Mouse (Mus musculus): ENCODE measurements around the gene Gtf2a1l. TPM values are rescaled to one million over a fixed set of nuclear protein-coding genes. Genes with fewer than 3 reads are reported as not detected.

The Gtf2a1l gene
- polyA plus RNA-seq, 1 experiment, result not detected

GRCm38 (mm10) chr17:88653375-88653769 lies 15.1 kb upstream of the Gtf2a1l start:
- Histone ChIP-seq H3K36me3 (ENCODE audit: control insufficient read depth, insufficient read depth) (no peaks in the 10 kb centered on the region), H3K79me3 (ENCODE audit: low read depth) (no peaks in the 10 kb centered on the region), H3K27me3 (ENCODE audit: control insufficient read depth, insufficient read depth, insufficient read length) (no peaks in the 10 kb centered on the region), H3K79me2 (ENCODE audit: control insufficient read depth, insufficient read depth) (no peaks in the 10 kb centered on the region), H3ac (ENCODE audit: control insufficient read depth, insufficient read length, low read depth) (no peak overlapping the region), H3K4me3 (ENCODE audit: insufficient read depth, poor library complexity, severe bottlenecking) (no peak overlapping the region)
- TF ChIP-seq MYOG (IDR thresholded peaks at IDR 0.05; ENCODE audit: control insufficient read depth, extremely low read depth, insufficient read length) (no peak), CEBPB (IDR thresholded peaks at IDR 0.05; ENCODE audit: low read depth) (no peak), MYOD1 (IDR thresholded peaks at IDR 0.05; ENCODE audit: control insufficient read depth, insufficient read length, low read depth) (no peak), FOSL1 (IDR thresholded peaks at IDR 0.05; ENCODE audit: insufficient read depth, low read length, poor library complexity, severe bottlenecking) (no peak), MAX (IDR thresholded peaks at IDR 0.05) (no peak), USF1 (IDR thresholded peaks at IDR 0.05; ENCODE audit: low read depth) (no peak)

GRCm38 (mm10) chr17:88658510-88658909 lies 9.9 kb upstream of the Gtf2a1l start:
- Histone ChIP-seq H3K79me2 (ENCODE audit: control insufficient read depth, insufficient read depth) (no peaks in the 10 kb centered on the region), H3K27me3 (ENCODE audit: control insufficient read depth, insufficient read depth, insufficient read length) (no peaks in the 10 kb centered on the region), H3K36me3 (ENCODE audit: control insufficient read depth, insufficient read depth) (no peaks in the 10 kb centered on the region), H3K79me3 (ENCODE audit: low read depth) (no peaks in the 10 kb centered on the region), H3ac (ENCODE audit: control insufficient read depth, insufficient read length, low read depth) (no peak overlapping the region), H3K4me3 (ENCODE audit: insufficient read depth, poor library complexity, severe bottlenecking) (no peak overlapping the region)
- TF ChIP-seq USF1 (IDR thresholded peaks at IDR 0.05; ENCODE audit: low read depth) (no peak), MYOG (IDR thresholded peaks at IDR 0.05; ENCODE audit: control insufficient read depth, extremely low read depth, insufficient read length) (no peak), CTCF (IDR thresholded peaks at IDR 0.05; ENCODE audit: control insufficient read depth, insufficient read depth, insufficient read length) (no peak), FOSL1 (IDR thresholded peaks at IDR 0.05; ENCODE audit: insufficient read depth, low read length, poor library complexity, severe bottlenecking) (no peak), MYOD1 (IDR thresholded peaks at IDR 0.05; ENCODE audit: control insufficient read depth, insufficient read length, low read depth) (no peak), MAX (IDR thresholded peaks at IDR 0.05) (no peak), CEBPB (IDR thresholded peaks at IDR 0.05; ENCODE audit: low read depth) (no peak)

GRCm38 (mm10) chr17:88666076-88666475 lies 2.4 kb upstream of the Gtf2a1l start:
- H3ac ChIP-seq (ENCODE audit: control insufficient read depth, insufficient read length, low read depth), result no peak overlapping the region
- TF ChIP-seq FOSL1 (IDR thresholded peaks at IDR 0.05; ENCODE audit: insufficient read depth, low read length, poor library complexity, severe bottlenecking) (no peak), MYOG (IDR thresholded peaks at IDR 0.05; ENCODE audit: control insufficient read depth, extremely low read depth, insufficient read length) (no peak), MAX (IDR thresholded peaks at IDR 0.05) (no peak), CTCF (IDR thresholded peaks at IDR 0.05; ENCODE audit: control insufficient read depth, insufficient read depth, insufficient read length) (no peak)
- H3K4me3 ChIP-seq (ENCODE audit: insufficient read depth, poor library complexity, severe bottlenecking), result no peak overlapping the region
- no peaks in the 10 kb centered on the region for H3K79me3 ChIP-seq (ENCODE audit: low read depth)
- H3K36me3 ChIP-seq (ENCODE audit: control insufficient read depth, insufficient read depth), result no peaks in the 10 kb centered on the region
- no peaks in the 10 kb centered on the region for H3K79me2 ChIP-seq (ENCODE audit: control insufficient read depth, insufficient read depth)
- no peaks in the 10 kb centered on the region for H3K27me3 ChIP-seq (ENCODE audit: control insufficient read depth, insufficient read depth, insufficient read length)

- Histone ChIP-seq H3K4me3 (ENCODE audit: insufficient read depth, poor library complexity, severe bottlenecking) (no peak overlapping the region), H3K79me2 (ENCODE audit: control insufficient read depth, insufficient read depth) (no peaks in the 10 kb centered on the region), H3ac (ENCODE audit: control insufficient read depth, insufficient read length, low read depth) (no peak overlapping the region), H3K36me3 (ENCODE audit: control insufficient read depth, insufficient read depth) (no peaks in the 10 kb centered on the region), H3K27me3 (ENCODE audit: control insufficient read depth, insufficient read depth, insufficient read length) (no peaks in the 10 kb centered on the region), H3K79me3 (ENCODE audit: low read depth) (no peaks in the 10 kb centered on the region)
- TF ChIP-seq USF1 (IDR thresholded peaks at IDR 0.05; ENCODE audit: low read depth), result no peak
- no peak for TF ChIP-seq CEBPB (IDR thresholded peaks at IDR 0.05; ENCODE audit: low read depth)
- TF ChIP-seq FOSL1 (IDR thresholded peaks at IDR 0.05; ENCODE audit: insufficient read depth, low read length, poor library complexity, severe bottlenecking), result no peak
- TF ChIP-seq CTCF (IDR thresholded peaks at IDR 0.05; ENCODE audit: control insufficient read depth, insufficient read depth, insufficient read length), result no peak
Measured at GRCm38 (mm10) chr17:88669921-88670320, 1.5 kb downstream of the Gtf2a1l start.

- H3K36me3 ChIP-seq (ENCODE audit: control insufficient read depth, insufficient read depth), result no peaks in the 10 kb centered on the region
- H3K79me3 ChIP-seq (ENCODE audit: low read depth), result no peaks in the 10 kb centered on the region
- H3K27me3 ChIP-seq (ENCODE audit: control insufficient read depth, insufficient read depth, insufficient read length), result no peaks in the 10 kb centered on the region
Measured at GRCm38 (mm10) chr17:88670800-88671199, 2.3 kb downstream of the Gtf2a1l start.

More at GRCm38 (mm10) chr17:88670800-88671199, 2.3 kb downstream of the Gtf2a1l start:
- Histone ChIP-seq H3K4me3 (ENCODE audit: insufficient read depth, poor library complexity, severe bottlenecking) (no peak overlapping the region), H3K79me2 (ENCODE audit: control insufficient read depth, insufficient read depth) (no peaks in the 10 kb centered on the region), H3ac (ENCODE audit: control insufficient read depth, insufficient read length, low read depth) (no peak overlapping the region)
- TF ChIP-seq MYOG (IDR thresholded peaks at IDR 0.05; ENCODE audit: control insufficient read depth, extremely low read depth, insufficient read length), result no peak
- no peak for TF ChIP-seq CEBPB (IDR thresholded peaks at IDR 0.05; ENCODE audit: low read depth)
- no peak for TF ChIP-seq FOSL1 (IDR thresholded peaks at IDR 0.05; ENCODE audit: insufficient read depth, low read length, poor library complexity, severe bottlenecking)
- no peak for TF ChIP-seq MAX (IDR thresholded peaks at IDR 0.05)
- no peak for TF ChIP-seq USF1 (IDR thresholded peaks at IDR 0.05; ENCODE audit: low read depth)
- no peak for TF ChIP-seq CTCF (IDR thresholded peaks at IDR 0.05; ENCODE audit: control insufficient read depth, insufficient read depth, insufficient read length)
- no peak for TF ChIP-seq MYOD1 (IDR thresholded peaks at IDR 0.05; ENCODE audit: control insufficient read depth, insufficient read length, low read depth)

Measured in C2C12 (cell line).